Mouse (Mus musculus) small intestine, adult 2 months (tissue): ENCODE measurements at regions not wholly inside any gene's neighbourhood (a gene's known extent, or its start where the extent isn't known, plus 50 kb on each side); places are given as distances from the start of the nearest gene placed in this dataset.

Source experiments
- H3K27ac ChIP-seq: fragments of 200-500 bp; 2 replicates; pipeline ENCODE4 v1.5.1; 2012; ENCODE audit warnings: low read depth, low read length, control low read depth, inconsistent platforms; ENCODE audit not compliant: insufficient read depth
- H3K27me3 ChIP-seq: fragments of 200-500 bp; 2 replicates; pipeline ENCODE4 v1.6.1; 2012; ENCODE audit warnings: mild to moderate bottlenecking, moderate library complexity, low read length, inconsistent platforms; ENCODE audit not compliant: control insufficient read depth, insufficient read depth
- H3K36me3 ChIP-seq: fragments of 200-500 bp; 2 replicates; pipeline ENCODE4 v1.6.1; 2012; ENCODE audit warnings: mild to moderate bottlenecking, low read length, control low read depth, inconsistent platforms; ENCODE audit not compliant: control insufficient read depth, insufficient read depth
- H3K4me1 ChIP-seq: fragments of 200-500 bp; 2 replicates; pipeline ENCODE4 v1.6.1; 2012; ENCODE audit warnings: low read length, inconsistent platforms, mixed read lengths; ENCODE audit not compliant: control insufficient read depth, insufficient read depth, insufficient read length
- H3K4me3 ChIP-seq: fragments of 200-500 bp; 2 replicates; pipeline ENCODE4 v1.5.1; 2012; ENCODE audit warnings: low read depth, mild to moderate bottlenecking, control low read depth, inconsistent platforms, low read length, moderate library complexity
- CTCF ChIP-seq: fragments of 200-500 bp; IDR thresholded peaks from 2 replicates; pipeline ENCODE4 v1.5.1; 2012; ENCODE audit warnings: low read depth, mild to moderate bottlenecking, control low read depth, inconsistent platforms, low read length, moderate library complexity, mixed read lengths; ENCODE audit not compliant: insufficient replicate concordance, insufficient read length; ENCODE audit errors: extremely low read depth
- POLR2A ChIP-seq: fragments of 200-500 bp; IDR thresholded peaks from 2 replicates; pipeline ENCODE4 v1.6.1; 2012; ENCODE audit warnings: low read depth, mild to moderate bottlenecking, control low read depth, inconsistent platforms, low read length, moderate library complexity
- WGBS: fragments of 180-500 bp; shearing (Covaris S2); methylation state at CpG from one replicate; pipeline ENCODE4 v1.1.7; 2018; 5-methylcytosine and 5-hydroxymethylcytosine counted together

GRCm38 (mm10) chr13:54874291-54875200 lies 74.7 kb upstream of the Unc5a start:
- WGBS, result 2% methylated on average over 38 of the region's 38 CpGs
- Histone ChIP-seq H3K27me3 (peaks cover 14% of the 10 kb centered on the region; the same call in 1 of the 2 replicates), H3K36me3 (no peaks in the 10 kb centered on the region)

DNA sequence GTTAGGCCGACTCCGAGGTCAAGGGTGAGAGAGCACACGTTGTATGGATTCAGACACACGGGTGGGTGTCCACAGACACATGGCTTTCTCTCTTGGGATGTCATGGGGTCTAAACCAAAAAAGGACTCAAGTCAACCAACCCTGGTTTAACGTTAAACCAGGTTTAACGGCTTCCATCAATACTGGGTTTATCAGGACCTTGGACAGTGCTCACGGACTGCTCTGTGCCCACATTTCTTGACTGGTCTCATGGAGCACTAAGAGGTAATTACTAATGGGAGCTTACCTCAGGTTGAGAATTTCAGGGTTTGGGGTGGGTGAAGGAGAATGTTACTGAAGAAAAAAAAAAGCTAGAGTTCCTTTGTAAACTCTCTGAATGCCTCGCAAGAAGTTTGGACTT lies 72.7 kb upstream of the Unc5a start:
- 34% methylated on average over 8 of the region's 8 CpGs for WGBS
- Histone ChIP-seq H3K4me3 (no peak overlapping the region), H3K36me3 (no peaks in the 10 kb centered on the region), H3K27me3 (peaks cover 14% of the 10 kb centered on the region; the same call in 1 of the 2 replicates), H3K4me1 (no peaks in the 10 kb centered on the region), H3K27ac (no peak overlapping the region)
- no peak for TF ChIP-seq POLR2A
- TF ChIP-seq CTCF, result no peak

More at GRCm38 (mm10) chr13:54874291-54875200, 74.7 kb upstream of the Unc5a start:
- H3K4me1 ChIP-seq, result no peaks in the 10 kb centered on the region
- no peak overlapping the region for H3K4me3 ChIP-seq
- no peak overlapping the region for H3K27ac ChIP-seq
- TF ChIP-seq POLR2A (no peak), CTCF (no peak)

GRCm38 (mm10) chr13:54877656-54878055 lies 71.6 kb upstream of the Unc5a start:
- no peak overlapping the region for H3K27ac ChIP-seq
- H3K36me3 ChIP-seq, result no peaks in the 10 kb centered on the region
- H3K4me3 ChIP-seq, result no peak overlapping the region
- WGBS, result 74% methylated on average over 8 of the region's 8 CpGs
- H3K27me3 ChIP-seq, result peaks cover 14% of the 10 kb centered on the region; the same call in 1 of the 2 replicates
- TF ChIP-seq CTCF (no peak), POLR2A (no peak)
- H3K4me1 ChIP-seq, result no peaks in the 10 kb centered on the region

DNA sequence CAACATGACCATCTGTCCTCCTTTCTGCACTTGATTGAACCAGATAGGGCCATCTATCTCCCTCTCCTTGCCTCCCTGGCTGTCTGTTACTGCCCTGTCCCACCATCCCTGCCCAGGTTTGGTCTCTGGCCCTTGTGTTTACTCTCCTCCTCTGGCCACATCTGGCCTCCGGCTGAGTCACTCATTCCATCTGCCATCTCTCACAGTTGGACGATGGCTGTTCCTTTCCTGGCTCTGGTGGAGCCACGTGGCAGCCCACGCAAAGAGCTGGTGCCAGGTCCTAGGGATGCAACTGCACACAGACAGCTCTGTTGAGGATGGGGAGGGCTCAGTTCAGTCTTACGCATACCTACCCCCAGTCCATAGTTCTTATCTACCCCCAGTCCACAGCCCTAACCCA lies 69.9 kb upstream of the Unc5a start:
- no peak overlapping the region for H3K27ac ChIP-seq
- H3K27me3 ChIP-seq, result peaks cover 9% of the 10 kb centered on the region; the same call in 1 of the 2 replicates
- 60% methylated on average over 5 of the region's 5 CpGs for WGBS
- H3K4me3 ChIP-seq, result no peak overlapping the region
- H3K36me3 ChIP-seq, result no peaks in the 10 kb centered on the region
- no peaks in the 10 kb centered on the region for H3K4me1 ChIP-seq
- TF ChIP-seq CTCF (no peak), POLR2A (no peak)

GRCm38 (mm10) chr13:54880204-54880603 lies 69.0 kb upstream of the Unc5a start:
- 47% methylated on average over 2 of the region's 2 CpGs for WGBS
- Histone ChIP-seq H3K4me1 (no peaks in the 10 kb centered on the region), H3K36me3 (no peaks in the 10 kb centered on the region), H3K27ac (no peak overlapping the region), H3K27me3 (peaks cover under 1% of the 10 kb centered on the region; the same call in 1 of the 2 replicates), H3K4me3 (no peak overlapping the region)
- TF ChIP-seq POLR2A, result no peak
- TF ChIP-seq CTCF, result no peak

DNA sequence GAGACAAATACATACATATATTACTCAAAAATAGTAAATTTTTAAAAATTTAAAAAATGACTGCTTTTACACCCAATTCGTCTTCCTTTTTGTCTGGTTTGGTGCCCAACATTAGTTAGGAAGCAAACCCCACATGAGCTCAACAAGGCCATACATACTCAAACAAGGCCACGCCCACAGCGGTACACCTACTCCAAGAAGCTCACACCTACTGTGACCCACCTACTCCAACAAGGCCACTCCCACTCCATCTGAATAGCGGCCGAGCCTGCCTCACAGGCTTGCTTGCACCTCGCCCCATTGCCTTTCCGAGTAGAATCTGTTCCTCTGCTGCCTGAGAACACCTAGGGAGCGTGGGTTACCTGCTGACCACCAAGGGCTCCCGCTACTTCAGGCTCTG lies 66.4 kb upstream of the Unc5a start:
- 50% methylated on average over 9 of the region's 9 CpGs for WGBS
- Histone ChIP-seq H3K27ac (no peak overlapping the region), H3K4me1 (no peaks in the 10 kb centered on the region), H3K4me3 (no peak overlapping the region), H3K36me3 (no peaks in the 10 kb centered on the region), H3K27me3 (no peaks in the 10 kb centered on the region)
- TF ChIP-seq CTCF (no peak), POLR2A (no peak)

DNA sequence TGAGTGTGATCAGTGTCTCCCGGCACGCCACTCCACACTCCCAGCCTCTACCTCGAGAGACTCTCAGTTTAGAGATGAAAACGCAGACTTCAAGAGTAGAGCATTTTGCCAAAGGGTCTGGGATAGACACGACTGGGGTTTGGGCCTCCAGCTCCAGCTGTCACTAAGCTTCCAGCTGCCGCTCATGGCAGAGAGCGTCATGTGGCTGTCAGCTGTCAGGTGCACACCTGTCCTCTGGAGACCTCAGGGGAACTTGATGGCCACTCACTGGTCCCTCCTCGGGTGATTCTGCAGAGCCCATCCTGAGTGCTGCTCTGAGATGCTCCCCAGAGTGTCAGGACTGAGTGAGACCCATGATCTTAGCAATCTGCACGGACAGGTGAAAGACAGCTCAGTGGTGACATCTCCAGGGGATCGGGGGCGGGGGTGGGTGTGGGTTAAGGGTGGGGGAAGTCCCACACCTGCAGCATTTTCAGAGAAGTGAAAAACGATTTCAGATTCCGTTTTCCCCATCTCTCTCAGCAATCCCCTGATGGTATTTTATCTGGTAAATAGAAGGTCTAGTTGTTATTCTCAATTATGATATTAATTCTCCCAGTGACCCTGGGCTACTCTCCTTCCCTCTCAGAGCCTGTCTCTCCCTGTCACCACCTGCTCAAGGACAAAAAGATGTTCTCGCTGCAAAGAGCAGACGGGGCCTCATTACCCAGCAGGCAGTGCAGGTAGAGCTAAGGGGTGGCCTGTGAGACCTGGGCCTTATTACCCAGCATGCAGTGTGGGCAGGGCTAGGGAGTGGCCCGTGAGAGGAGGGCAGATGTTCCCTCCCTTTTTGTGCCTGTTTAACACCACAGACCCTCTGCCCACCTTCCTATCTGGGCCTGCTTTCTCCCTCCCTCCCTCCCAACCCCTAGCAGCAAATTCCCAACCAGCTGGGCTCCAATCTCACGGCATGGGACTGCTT lies 65.2 kb upstream of the Unc5a start:
- H3K27ac ChIP-seq, result no peak overlapping the region
- 50% methylated on average over 17 of the region's 17 CpGs for WGBS
- TF ChIP-seq CTCF, result no peak
- TF ChIP-seq POLR2A, result no peak
- no peaks in the 10 kb centered on the region for H3K27me3 ChIP-seq
- H3K4me1 ChIP-seq, result no peaks in the 10 kb centered on the region
- no peaks in the 10 kb centered on the region for H3K36me3 ChIP-seq
- no peak overlapping the region for H3K4me3 ChIP-seq
